Mouse (Mus musculus) liver, embryonic 14 days (tissue): ENCODE measurements around the gene Nkx3-2. TPM values are rescaled to one million over a fixed set of nuclear protein-coding genes. Genes with fewer than 3 reads are reported as not detected.

Source experiments
- polyA plus RNA-seq: library from polyadenylated mRNA; depleted of rRNA; stranded (reverse); fragments of >200 nt; gene quantifications from 2 replicates; pipeline ENCODE4 v1.2.3, GENCODE M21; 2012; rRNA removed

The Nkx3-2 gene
- polyA plus RNA-seq: 0.02 TPM in 1 of 2 replicates, not detected in the other

DNA sequence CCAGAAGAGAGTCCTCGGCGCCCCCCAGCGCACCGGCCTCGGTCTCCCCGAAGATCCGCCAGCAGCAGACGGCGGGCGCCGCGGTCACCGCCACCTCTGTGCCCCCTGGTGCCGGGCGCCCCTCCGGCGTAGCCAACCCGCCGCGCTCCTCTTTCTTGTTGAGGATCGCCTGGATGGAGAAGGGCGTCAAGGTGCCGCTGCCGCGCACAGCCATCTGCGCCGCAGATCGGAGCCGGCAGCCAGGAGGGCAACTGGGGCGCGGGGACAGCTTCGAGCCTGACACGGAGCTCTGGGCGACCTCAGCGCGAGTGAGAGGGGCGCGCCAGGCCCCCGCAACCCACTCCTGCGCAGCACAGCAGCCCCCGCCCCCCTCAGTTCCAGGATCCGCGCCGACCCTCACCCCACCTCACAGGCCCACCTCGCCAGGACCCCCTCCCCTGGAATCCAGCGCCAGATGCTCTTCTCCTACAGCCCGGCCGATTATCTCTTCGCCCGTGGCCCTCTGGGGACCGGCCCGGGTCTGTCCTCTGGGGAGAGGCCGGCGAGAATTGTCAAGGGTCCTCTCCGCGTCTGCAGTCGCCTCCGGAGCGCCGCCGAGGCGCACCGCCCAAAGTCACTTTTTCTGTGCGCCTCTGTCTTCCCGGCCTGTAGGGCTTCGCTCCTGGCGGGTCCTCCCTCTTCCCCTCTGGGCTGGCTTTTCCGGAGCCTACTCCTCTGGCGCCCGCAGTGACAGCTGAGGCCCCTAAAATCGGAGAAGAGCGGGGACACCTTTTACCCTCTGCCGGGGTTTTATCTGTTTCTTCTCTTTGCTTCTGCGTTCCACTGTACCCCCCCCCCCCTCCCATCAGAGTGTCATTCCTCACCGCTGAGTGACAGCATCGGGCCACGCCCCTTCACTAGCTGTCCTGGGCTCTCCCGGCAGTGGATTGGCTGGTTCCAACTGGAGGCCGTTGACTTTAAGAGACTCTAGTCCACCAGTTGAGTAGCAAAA is at the start of gene Nkx3-2:
Nkx3-2 (minus strand) TSS at position 771 of the 991 bp plus-strand sequence.

Other genes starting within 250 kb of the Nkx3-2 start
- gene Rab28, start 56.3 kb downstream of the Nkx3-2 start, polyA plus RNA-seq: 11.0 and 12.3 TPM in 2 replicates
- gene Bod1l, start 79.8 kb upstream of the Nkx3-2 start, polyA plus RNA-seq: 4.9 and 5.3 TPM in 2 replicates